Mouse (Mus musculus) embryonic facial prominence, embryonic 11.5 days (tissue): ENCODE results near the gene Cyp2j12. TPM values are rescaled to one million over a fixed set of nuclear protein-coding genes. Genes with fewer than 3 reads are reported as not detected.
"Not testable (repeated sequence)": the region's sequence is repeated elsewhere in the genome, so short reads cannot be mapped to it uniquely, and the experiment has no call there.

ENCODE experiments used
- ATAC-seq: fragments of 200-750 bp; cut with Nextera tagmentation; replicated peaks from 2 replicates; pipeline ENCODE4 v1.8.0; 2017; ENCODE audit warnings: low read depth; ENCODE audit not compliant: insufficient number of reproducible peaks, low FRiP score, low TSS enrichment
- DNase-seq: peaks from one replicate; pipeline ENCODE4 v3.0.0-alpha.2; 2015; ENCODE audit warnings: low spot score
- H3K27ac ChIP-seq: fragments of 300-500 bp; sonication (generic); replicated peaks from 2 replicates; pipeline ENCODE4 v1.5.1; 2014; ENCODE audit warnings: mild to moderate bottlenecking, low read depth, low read length, control low read depth
- H3K27me3 ChIP-seq: fragments of 300-500 bp; sonication (generic); 2 replicates; pipeline ENCODE4 v1.6.1; 2014; ENCODE audit warnings: mild to moderate bottlenecking, low read length, moderate library complexity, mixed read lengths; ENCODE audit not compliant: control insufficient read depth, insufficient read depth
- H3K36me3 ChIP-seq: fragments of 300-500 bp; sonication (generic); replicated peaks from 2 replicates; pipeline ENCODE4 v1.6.1; 2014; ENCODE audit warnings: low read depth, mild to moderate bottlenecking, low read length, moderate library complexity, mixed read lengths; ENCODE audit not compliant: control insufficient read depth, insufficient read depth
- H3K4me1 ChIP-seq: fragments of 300-500 bp; sonication (generic); 2 replicates; pipeline ENCODE4 v1.6.1; 2014; ENCODE audit warnings: low read length, mixed read lengths; ENCODE audit not compliant: control insufficient read depth, insufficient read depth
- H3K4me2 ChIP-seq: fragments of 300-500 bp; sonication (generic); 2 replicates; pipeline ENCODE4 v1.6.1; 2014; ENCODE audit warnings: low read depth, mild to moderate bottlenecking, control low read depth, low read length, moderate library complexity
- H3K4me3 ChIP-seq: fragments of 300-500 bp; sonication (generic); 2 replicates; pipeline ENCODE4 v1.5.1; 2014; ENCODE audit warnings: low read depth, low read length, control low read depth
- H3K9ac ChIP-seq: fragments of 300-500 bp; sonication (generic); replicated peaks from 2 replicates; pipeline ENCODE4 v1.6.1; 2014; ENCODE audit warnings: mild to moderate bottlenecking, control low read depth, low read length
- H3K9me3 ChIP-seq: fragments of 300-500 bp; sonication (generic); replicated peaks from 2 replicates; pipeline ENCODE4 v1.6.1; 2016; ENCODE audit warnings: mild to moderate bottlenecking, low read length, inconsistent platforms, mixed read lengths; ENCODE audit not compliant: control insufficient read depth
- WGBS: fragments of 180-500 bp; shearing (Covaris S2); extraction: QIAGEN DNeasy Blood & Tissue Kit; methylation state at CpG from one replicate; pipeline ENCODE4 v1.1.7; 2014; 5-methylcytosine and 5-hydroxymethylcytosine counted together
- polyA plus RNA-seq: library from polyadenylated mRNA; unstranded; fragments of >200 nt; fragmentation: Nextera tagmentation; extraction: Ambion mirVana; gene quantifications from 2 replicates; pipeline ENCODE4 v1.2.1, GENCODE M21; 2014

Gene Cyp2j12
- not detected in 2 replicates for polyA plus RNA-seq

- Histone ChIP-seq H3K4me1 (no peaks in the 10 kb centered on the region), H3K9me3 (no peaks in the 10 kb centered on the region), H3K27ac (no peak within 1 kb of the TSS), H3K4me2 (no peak within 1 kb of the TSS), H3K36me3 (no peaks in the 10 kb centered on the region), H3K4me3 (no peak within 1 kb of the TSS), H3K27me3 (no peaks in the 10 kb centered on the region), H3K9ac (no peak within 1 kb of the TSS)
- DNase-seq, result no peak
- WGBS, result 75% methylated on average over 7 of the region's 7 CpGs
- ATAC-seq, result no peak
Measured at GRCm38 (mm10) chr4:96140732-96141467, at the start of gene Cyp2j12. Gene Cyp2j12, minus strand, starts transcription at chr4:96141152.

- WGBS, result 85% methylated on average over 5 of the region's 5 CpGs
- H3K9ac ChIP-seq, DNase-seq, H3K9me3 ChIP-seq, H3K27ac ChIP-seq, ATAC-seq, H3K27me3 ChIP-seq, H3K4me1 ChIP-seq, H3K36me3 ChIP-seq, H3K4me3 ChIP-seq, H3K4me2 ChIP-seq: not testable (repeated sequence)
Measured at GRCm38 (mm10) chr4:96189321-96189720, 48.4 kb upstream of the Cyp2j12 start.

- not testable (repeated sequence) for ATAC-seq, H3K27me3 ChIP-seq, DNase-seq, H3K27ac ChIP-seq, H3K4me2 ChIP-seq, H3K9ac ChIP-seq, H3K9me3 ChIP-seq, H3K4me1 ChIP-seq, H3K36me3 ChIP-seq, H3K4me3 ChIP-seq
- WGBS, result 85% methylated on average over 2 of the region's 2 CpGs
Measured at GRCm38 (mm10) chr4:96188671-96189070, 47.7 kb upstream of the Cyp2j12 start.

- H3K9ac ChIP-seq, H3K27ac ChIP-seq, H3K4me1 ChIP-seq, H3K27me3 ChIP-seq, H3K9me3 ChIP-seq, H3K4me2 ChIP-seq, H3K4me3 ChIP-seq, ATAC-seq, H3K36me3 ChIP-seq, DNase-seq: not testable (repeated sequence)
- 92% methylated on average over 2 of the region's 2 CpGs for WGBS
Measured at GRCm38 (mm10) chr4:96188146-96188545, 47.2 kb upstream of the Cyp2j12 start.

GRCm38 (mm10) chr4:96184716-96185115 lies 43.8 kb upstream of the Cyp2j12 start:
- H3K4me2 ChIP-seq, H3K36me3 ChIP-seq, H3K27me3 ChIP-seq, H3K9ac ChIP-seq, H3K9me3 ChIP-seq, H3K27ac ChIP-seq, H3K4me1 ChIP-seq, ATAC-seq, DNase-seq, H3K4me3 ChIP-seq: not testable (repeated sequence)
- WGBS, result 88% methylated on average over 2 of the region's 2 CpGs

- no peak overlapping the region for H3K4me2 ChIP-seq
- H3K9me3 ChIP-seq, result no peaks in the 10 kb centered on the region
- no peaks in the 10 kb centered on the region for H3K36me3 ChIP-seq
- H3K27ac ChIP-seq, result no peak overlapping the region
- H3K4me3 ChIP-seq, result no peak overlapping the region
- no peaks in the 10 kb centered on the region for H3K27me3 ChIP-seq
- H3K9ac ChIP-seq, result no peak overlapping the region
- H3K4me1 ChIP-seq, result no peaks in the 10 kb centered on the region
- ATAC-seq, result no peak
- DNase-seq, result no peak
- WGBS, result 75% methylated on average over 1 of the region's 1 CpGs
Measured at GRCm38 (mm10) chr4:96162839-96163238, 21.9 kb upstream of the Cyp2j12 start.

GRCm38 (mm10) chr4:96161575-96161974 lies 20.6 kb upstream of the Cyp2j12 start:
- no peak for DNase-seq
- no peak overlapping the region for H3K9ac ChIP-seq
- 69% methylated on average over 1 of the region's 1 CpGs for WGBS
- no peaks in the 10 kb centered on the region for H3K4me1 ChIP-seq
- H3K27ac ChIP-seq, result no peak overlapping the region
- no peaks in the 10 kb centered on the region for H3K9me3 ChIP-seq
- no peaks in the 10 kb centered on the region for H3K36me3 ChIP-seq
- H3K27me3 ChIP-seq, result no peaks in the 10 kb centered on the region
- no peak for ATAC-seq
- no peak overlapping the region for H3K4me3 ChIP-seq
- no peak overlapping the region for H3K4me2 ChIP-seq

- H3K9me3 ChIP-seq, result no peaks in the 10 kb centered on the region
- H3K27ac ChIP-seq, result no peak overlapping the region
- H3K4me2 ChIP-seq, result no peak overlapping the region
- no peaks in the 10 kb centered on the region for H3K27me3 ChIP-seq
- H3K4me3 ChIP-seq, result no peak overlapping the region
- H3K9ac ChIP-seq, result no peak overlapping the region
- no peaks in the 10 kb centered on the region for H3K4me1 ChIP-seq
- no peak for DNase-seq
- WGBS, result 90% methylated on average over 1 of the region's 1 CpGs
- ATAC-seq, result no peak
- no peaks in the 10 kb centered on the region for H3K36me3 ChIP-seq
Measured at GRCm38 (mm10) chr4:96139226-96139625, 1.7 kb downstream of the Cyp2j12 start.
